Mouse (Mus musculus): Measurements from ENCODE around the gene Gucy2c. TPM values are rescaled to one million over a fixed set of nuclear protein-coding genes. Genes with fewer than 3 reads are reported as not detected.

Gucy2c gene
- total RNA-seq, 1 experiment: 0.09 TPM

- Histone ChIP-seq H3K9me3 (ENCODE audit: control insufficient read depth, insufficient read depth, low read depth, low read length) (no peaks in the 10 kb centered on the region), H3K4me3 (ENCODE audit: insufficient read depth in 1 of 2, low read depth in 1 of 2, low read length in 2 of 2, poor library complexity in 1 of 2, severe bottlenecking in 1 of 2) (no peak overlapping the region), H3K36me3 (ENCODE audit: control insufficient read depth, insufficient read depth, low read length, poor library complexity, severe bottlenecking) (no peaks in the 10 kb centered on the region), H3K9ac (ENCODE audit: insufficient read depth, low read depth, low read length, poor library complexity, severe bottlenecking) (no peak overlapping the region), H3K4me1 (ENCODE audit: control insufficient read depth in 2 of 2, insufficient read depth in 2 of 2, low read length in 2 of 2, poor library complexity in 1 of 2) (no peaks in the 10 kb centered on the region), H3K27ac (ENCODE audit: insufficient read depth, low read depth, low read length, poor library complexity, severe bottlenecking) (no peak overlapping the region)
- no peak for DNase-seq (ENCODE audit: low read depth, low spot score)
- in situ Hi-C loops (cut with MboI; ENCODE audit: low sequenced_read_pairs in 2 of 2, unreplicated experiment in 2 of 2): no loop called here
- TF ChIP-seq HCFC1 (IDR thresholded peaks at IDR 0.05; ENCODE audit: borderline replicate concordance, insufficient read depth, low read length) (no peak), ZNF384 (IDR thresholded peaks at IDR 0.05; ENCODE audit: low read depth, low read length) (no peak), MAFK (IDR thresholded peaks at IDR 0.05; ENCODE audit: insufficient read depth, low read depth, low read length) (no peak), CHD2 (IDR thresholded peaks at IDR 0.05; ENCODE audit: low read depth, low read length) (no peak), ZC3H11A (IDR thresholded peaks at IDR 0.05; ENCODE audit: borderline replicate concordance, low read depth, low read length) (no peak)
Observed at GRCm38 (mm10) chr6:136769143-136769542, 12.4 kb downstream of the Gucy2c start.

GRCm38 (mm10) chr6:136763912-136764311, 17.7 kb downstream of the Gucy2c start:
- H3K9ac ChIP-seq (ENCODE audit: insufficient read depth, low read depth, low read length, poor library complexity, severe bottlenecking): no peak overlapping the region
- H3K4me3 ChIP-seq (ENCODE audit: insufficient read depth in 1 of 2, low read depth in 1 of 2, low read length in 2 of 2, poor library complexity in 1 of 2, severe bottlenecking in 1 of 2): no peak overlapping the region
- DNase-seq (ENCODE audit: low read depth, low spot score): no peak
- no peak overlapping the region for H3K27ac ChIP-seq (ENCODE audit: insufficient read depth, low read depth, low read length, poor library complexity, severe bottlenecking)
- TF ChIP-seq MAFK (IDR thresholded peaks at IDR 0.05; ENCODE audit: insufficient read depth, low read depth, low read length): no peak
- TF ChIP-seq ZC3H11A (IDR thresholded peaks at IDR 0.05; ENCODE audit: borderline replicate concordance, low read depth, low read length): no peak
- no peak for TF ChIP-seq CHD2 (IDR thresholded peaks at IDR 0.05; ENCODE audit: low read depth, low read length)
- no peak for TF ChIP-seq ZNF384 (IDR thresholded peaks at IDR 0.05; ENCODE audit: low read depth, low read length)
- no peak for TF ChIP-seq HCFC1 (IDR thresholded peaks at IDR 0.05; ENCODE audit: borderline replicate concordance, insufficient read depth, low read length)
- in situ Hi-C loops (cut with MboI; ENCODE audit: low sequenced_read_pairs in 2 of 2, unreplicated experiment in 2 of 2): no loop called here
- H3K36me3 ChIP-seq (ENCODE audit: control insufficient read depth, insufficient read depth, low read length, poor library complexity, severe bottlenecking): no peaks in the 10 kb centered on the region
- no peaks in the 10 kb centered on the region for H3K4me1 ChIP-seq (ENCODE audit: control insufficient read depth in 2 of 2, insufficient read depth in 2 of 2, low read length in 2 of 2, poor library complexity in 1 of 2)
- no peaks in the 10 kb centered on the region for H3K9me3 ChIP-seq (ENCODE audit: control insufficient read depth, insufficient read depth, low read depth, low read length)

GRCm38 (mm10) chr6:136750567-136750966, 31.0 kb downstream of the Gucy2c start:
- Histone ChIP-seq H3K9me3 (ENCODE audit: control insufficient read depth, insufficient read depth, low read depth, low read length) (no peaks in the 10 kb centered on the region), H3K27ac (ENCODE audit: insufficient read depth, low read depth, low read length, poor library complexity, severe bottlenecking) (no peak overlapping the region), H3K4me3 (ENCODE audit: insufficient read depth in 1 of 2, low read depth in 1 of 2, low read length in 2 of 2, poor library complexity in 1 of 2, severe bottlenecking in 1 of 2) (no peak overlapping the region), H3K36me3 (ENCODE audit: control insufficient read depth, insufficient read depth, low read length, poor library complexity, severe bottlenecking) (no peaks in the 10 kb centered on the region), H3K4me1 (ENCODE audit: control insufficient read depth in 2 of 2, insufficient read depth in 2 of 2, low read length in 2 of 2, poor library complexity in 1 of 2) (no peaks in the 10 kb centered on the region), H3K9ac (ENCODE audit: insufficient read depth, low read depth, low read length, poor library complexity, severe bottlenecking) (no peak overlapping the region)
- TF ChIP-seq HCFC1 (IDR thresholded peaks at IDR 0.05; ENCODE audit: borderline replicate concordance, insufficient read depth, low read length) (no peak), ZNF384 (IDR thresholded peaks at IDR 0.05; ENCODE audit: low read depth, low read length) (no peak), CHD2 (IDR thresholded peaks at IDR 0.05; ENCODE audit: low read depth, low read length) (no peak), MAFK (IDR thresholded peaks at IDR 0.05; ENCODE audit: insufficient read depth, low read depth, low read length) (no peak), ZC3H11A (IDR thresholded peaks at IDR 0.05; ENCODE audit: borderline replicate concordance, low read depth, low read length) (no peak)
- in situ Hi-C loops (cut with MboI; ENCODE audit: low sequenced_read_pairs in 2 of 2, unreplicated experiment in 2 of 2): no loop called here
- DNase-seq (ENCODE audit: low read depth, low spot score): no peak

- Histone ChIP-seq H3K36me3 (ENCODE audit: control insufficient read depth, insufficient read depth, low read length, poor library complexity, severe bottlenecking) (no peaks in the 10 kb centered on the region), H3K4me3 (ENCODE audit: insufficient read depth in 1 of 2, low read depth in 1 of 2, low read length in 2 of 2, poor library complexity in 1 of 2, severe bottlenecking in 1 of 2) (no peak overlapping the region), H3K9ac (ENCODE audit: insufficient read depth, low read depth, low read length, poor library complexity, severe bottlenecking) (no peak overlapping the region), H3K27ac (ENCODE audit: insufficient read depth, low read depth, low read length, poor library complexity, severe bottlenecking) (no peak overlapping the region), H3K4me1 (ENCODE audit: control insufficient read depth in 2 of 2, insufficient read depth in 2 of 2, low read length in 2 of 2, poor library complexity in 1 of 2) (peaks cover 0 to 4% of the 10 kb centered on the region in 2 experiments; a peak in 1 of 4 replicates), H3K9me3 (ENCODE audit: control insufficient read depth, insufficient read depth, low read depth, low read length) (no peaks in the 10 kb centered on the region)
- DNase-seq (ENCODE audit: low read depth, low spot score): no peak
- TF ChIP-seq ZC3H11A (IDR thresholded peaks at IDR 0.05; ENCODE audit: borderline replicate concordance, low read depth, low read length) (no peak), HCFC1 (IDR thresholded peaks at IDR 0.05; ENCODE audit: borderline replicate concordance, insufficient read depth, low read length) (no peak)
- in situ Hi-C loops (cut with MboI; ENCODE audit: low sequenced_read_pairs in 2 of 2, unreplicated experiment in 2 of 2): loop anchor here in 1 of 2 experiments (25.0 kb wide), 1 partner anchor 358 kb away; no protein-coding TSS in a partner anchor
Observed at GRCm38 (mm10) chr6:136745586-136745985, 36.0 kb downstream of the Gucy2c start.

- no peak for DNase-seq (ENCODE audit: low read depth, low spot score)
- Histone ChIP-seq H3K9ac (ENCODE audit: insufficient read depth, low read depth, low read length, poor library complexity, severe bottlenecking) (no peak overlapping the region), H3K27ac (ENCODE audit: insufficient read depth, low read depth, low read length, poor library complexity, severe bottlenecking) (no peak overlapping the region), H3K4me1 (ENCODE audit: control insufficient read depth in 2 of 2, insufficient read depth in 2 of 2, low read length in 2 of 2, poor library complexity in 1 of 2) (peaks cover 0 to 4% of the 10 kb centered on the region in 2 experiments; a peak in 1 of 4 replicates), H3K9me3 (ENCODE audit: control insufficient read depth, insufficient read depth, low read depth, low read length) (no peaks in the 10 kb centered on the region), H3K36me3 (ENCODE audit: control insufficient read depth, insufficient read depth, low read length, poor library complexity, severe bottlenecking) (no peaks in the 10 kb centered on the region), H3K4me3 (ENCODE audit: insufficient read depth in 1 of 2, low read depth in 1 of 2, low read length in 2 of 2, poor library complexity in 1 of 2, severe bottlenecking in 1 of 2) (no peak overlapping the region)
- in situ Hi-C loops (cut with MboI; ENCODE audit: low sequenced_read_pairs in 2 of 2, unreplicated experiment in 2 of 2): loop anchor here in 1 of 2 experiments (25.0 kb wide), 1 partner anchor 356 kb away; no protein-coding TSS in a partner anchor
- TF ChIP-seq CHD2 (IDR thresholded peaks at IDR 0.05; ENCODE audit: low read depth, low read length) (no peak), HCFC1 (IDR thresholded peaks at IDR 0.05; ENCODE audit: borderline replicate concordance, insufficient read depth, low read length) (no peak)
Observed at GRCm38 (mm10) chr6:136743729-136744128, 37.8 kb downstream of the Gucy2c start.
